Mouse (Mus musculus): ENCODE results near the gene Zscan21. TPM values are rescaled to one million over a fixed set of nuclear protein-coding genes. Genes with fewer than 3 reads are reported as not detected.

The Zscan21 gene
- 15.8 TPM for polyA plus RNA-seq (2014; fragmentation: Illumina TruSeq; extraction: RNeasy Lipid Tissue Mini Kit (QIAGEN cat#74804); ENCODE audit: insufficient read depth, low read depth, low replicate concordance)

DNA sequence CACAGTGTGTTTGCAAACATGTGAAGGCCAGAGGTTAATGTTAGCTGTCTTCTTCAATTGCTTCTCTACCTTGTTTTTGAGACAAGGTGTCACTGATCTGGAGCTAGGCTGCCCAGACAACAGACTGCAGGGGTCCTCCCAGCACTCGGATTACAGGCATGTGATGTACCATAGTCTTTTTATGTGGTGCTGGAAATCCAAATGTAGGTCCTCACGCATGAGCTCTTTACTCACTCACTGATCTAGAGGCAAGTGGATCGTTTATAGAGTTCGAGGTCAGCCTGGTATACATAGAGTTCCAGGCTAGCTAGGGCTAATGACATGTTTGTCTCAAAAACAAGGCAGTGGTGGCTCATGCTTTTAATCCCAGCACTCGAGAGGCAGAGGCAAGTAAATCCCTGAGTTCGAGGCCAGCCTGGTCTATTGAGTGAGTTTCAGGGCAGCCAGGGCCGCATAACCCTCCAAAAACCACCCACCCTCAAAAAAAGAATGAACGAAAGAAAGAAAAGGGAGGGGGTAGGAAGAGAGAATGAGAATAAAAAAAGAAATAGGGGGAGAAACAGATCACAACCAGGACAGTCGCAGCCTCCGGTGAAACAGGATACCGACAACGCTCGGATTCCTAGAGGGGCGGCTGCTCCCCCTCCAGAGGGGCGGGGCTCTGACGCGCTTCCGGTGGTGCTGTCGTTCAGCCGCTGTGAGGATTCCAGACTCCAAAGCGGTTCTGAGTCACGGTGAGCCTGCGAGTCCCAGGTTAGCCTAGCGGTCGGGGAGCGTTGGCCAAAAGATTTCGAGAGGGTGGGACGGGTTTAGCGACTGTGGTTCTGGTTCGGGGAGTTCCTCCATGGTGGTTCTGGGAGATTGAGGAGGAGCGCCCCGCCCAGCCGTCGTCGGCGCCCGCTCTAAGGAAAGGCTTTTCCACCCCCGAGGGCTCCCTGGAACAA, at the start of gene Zscan21:
Gene Zscan21 (plus strand): TSS at position 649 of the 944 bp plus-strand sequence.

DNA sequence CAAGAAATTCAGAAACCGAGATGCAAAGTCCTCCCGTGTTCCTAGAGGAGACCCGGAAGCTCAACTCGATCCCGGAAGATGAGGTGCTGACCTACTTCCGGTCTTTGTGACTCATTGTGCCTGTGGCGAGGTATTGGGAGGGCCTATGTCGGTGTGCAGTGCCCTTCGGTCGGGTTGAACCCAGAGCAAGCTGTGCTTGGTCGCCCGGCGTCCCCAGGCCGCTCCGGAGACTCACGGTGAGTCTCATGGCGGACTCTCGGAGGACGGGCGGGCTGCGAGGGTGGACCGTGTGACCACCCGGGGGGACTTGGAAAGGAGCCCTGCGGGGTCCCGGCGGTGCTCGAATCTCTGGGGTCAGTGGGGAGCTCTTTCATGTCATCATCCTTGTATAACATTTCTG, 31.7 kb upstream of the Zscan21 start, which contains the start of gene Zkscan1:
Gene Zkscan1 (plus strand): TSS at position 89 of the 400 bp plus-strand sequence.

DNA sequence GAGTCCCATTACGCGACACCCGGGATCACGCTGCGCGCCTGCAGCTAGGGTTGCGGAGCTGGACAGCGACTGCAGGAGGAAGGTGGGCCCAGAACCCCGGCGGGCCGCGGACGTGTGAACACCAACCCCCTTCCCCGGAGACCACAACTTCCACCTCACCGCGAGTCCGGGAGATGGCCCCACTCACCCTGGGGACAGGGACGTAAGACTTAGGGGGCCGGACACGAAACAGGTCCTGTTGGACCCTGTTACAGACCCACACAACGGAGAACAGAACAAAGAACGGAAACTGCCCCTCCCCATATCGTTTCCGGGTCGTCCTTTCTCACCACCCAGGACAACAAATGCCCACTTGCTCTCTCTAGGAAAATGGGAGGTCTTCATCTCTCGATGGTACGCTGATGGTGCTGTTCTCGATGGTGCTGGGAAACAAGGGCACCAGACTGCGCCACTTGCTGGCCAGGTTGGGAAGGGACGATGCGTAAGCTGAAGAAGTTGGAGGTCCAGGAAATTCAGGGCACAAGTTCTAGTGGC, 38.8 kb downstream of the Zscan21 start, which contains the start of gene Zfp113:
Gene Zfp113 (minus strand): TSS at position 302 of the 534 bp plus-strand sequence.

DNA sequence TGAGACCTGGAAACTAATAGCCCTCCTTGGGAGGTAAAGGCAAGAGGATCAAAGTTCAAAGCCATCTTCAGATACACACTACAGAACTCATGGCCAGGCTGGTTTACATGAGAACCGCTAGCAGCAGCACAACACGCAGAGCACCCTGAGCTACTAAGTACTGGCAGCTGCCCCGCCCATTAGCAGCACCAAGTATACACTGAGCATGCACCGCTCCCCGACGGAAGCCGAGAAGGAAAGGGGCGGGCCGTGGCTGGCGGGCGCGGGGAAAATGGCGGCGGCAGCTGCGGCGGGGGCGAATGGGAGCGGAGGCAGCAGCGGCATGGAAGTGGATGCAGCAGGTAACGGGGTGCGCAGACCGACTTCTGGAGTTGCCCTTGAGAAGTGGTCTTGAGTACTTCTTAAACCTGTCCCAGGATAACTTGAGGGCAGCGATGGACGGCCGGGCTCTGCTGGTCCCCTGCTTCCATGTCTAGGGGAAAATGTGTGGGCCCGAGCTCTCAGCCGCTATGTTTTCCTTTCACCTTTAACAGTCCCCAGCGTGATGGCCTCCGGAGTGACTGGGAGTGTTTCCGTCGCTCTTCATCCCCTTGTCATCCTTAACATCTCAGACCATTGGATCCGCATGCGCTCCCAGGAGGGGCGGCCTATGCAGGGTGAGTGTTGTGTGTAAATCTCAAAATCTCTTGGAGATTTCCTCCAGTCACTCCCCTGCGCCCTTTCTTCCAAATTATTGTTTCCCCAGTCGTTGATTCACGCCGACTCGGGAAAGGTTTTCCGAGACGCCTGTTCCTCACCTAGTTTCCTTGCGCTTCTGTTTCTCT, 44.4 kb downstream of the Zscan21 start, which contains the start of gene Cops6:
Gene Cops6 (plus strand): TSS at position 230 of the 824 bp plus-strand sequence.

DNA sequence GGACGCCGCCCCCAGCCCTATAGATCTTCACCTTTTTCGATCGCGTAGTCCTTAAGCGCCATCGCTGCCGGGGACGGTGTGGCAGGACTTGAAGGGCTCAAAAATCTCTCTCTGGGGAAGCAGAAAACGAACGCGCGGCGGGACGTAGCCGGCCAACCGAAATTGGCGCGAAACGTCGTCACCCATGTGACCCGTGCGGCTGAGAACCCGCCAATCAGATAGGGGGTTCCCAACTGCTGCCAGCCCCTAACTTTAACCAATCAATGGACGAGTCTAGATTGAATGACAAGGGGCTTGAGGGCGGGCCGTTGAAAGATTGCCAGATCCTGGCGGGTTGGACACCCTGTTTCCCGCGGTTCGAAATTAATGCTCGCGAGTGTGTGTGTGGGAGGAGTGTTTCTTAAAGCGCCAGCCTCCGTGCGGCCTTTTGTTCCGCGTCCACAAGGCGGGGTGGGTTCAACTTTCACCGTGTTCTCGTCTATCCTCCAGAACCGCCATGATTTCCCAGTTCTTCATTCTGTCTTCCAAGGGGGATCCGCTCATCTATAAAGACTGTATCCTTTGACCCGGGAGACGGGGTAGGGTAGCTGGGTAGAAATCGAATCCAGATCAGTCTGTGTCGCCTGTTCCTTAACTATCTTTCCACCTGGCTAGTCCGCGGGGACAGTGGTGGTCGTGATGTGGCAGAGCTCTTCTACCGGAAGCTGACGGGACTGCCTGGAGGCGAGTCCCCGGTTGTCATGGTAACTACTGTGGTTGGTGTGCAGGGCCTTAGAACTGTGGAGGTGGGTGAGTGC, 55.2 kb downstream of the Zscan21 start, which contains the start of the genes Ap4m1 and Mcm7:
Gene Ap4m1 (plus strand): TSS at position 308 of the 797 bp plus-strand sequence.
Gene Mcm7 (minus strand): TSS at position 728 of the 797 bp plus-strand sequence.

Other genes starting within 250 kb of the Zscan21 start
- 7.1 TPM for gene Pilrb2, start 245.1 kb upstream of the Zscan21 start, polyA plus RNA-seq (2014; fragmentation: Illumina TruSeq; extraction: RNeasy Lipid Tissue Mini Kit (QIAGEN cat#74804); ENCODE audit: insufficient read depth, low read depth, low replicate concordance)
- 2.5 TPM for gene Cyp3a13, start 195.3 kb upstream of the Zscan21 start, polyA plus RNA-seq (2014; fragmentation: Illumina TruSeq; extraction: RNeasy Lipid Tissue Mini Kit (QIAGEN cat#74804); ENCODE audit: insufficient read depth, low read depth, low replicate concordance)
- gene Gjc3, start 153.8 kb upstream of the Zscan21 start, polyA plus RNA-seq (2014; fragmentation: Illumina TruSeq; extraction: RNeasy Lipid Tissue Mini Kit (QIAGEN cat#74804); ENCODE audit: insufficient read depth, low read depth, low replicate concordance) = not detected
- gene Azgp1, start 135.4 kb upstream of the Zscan21 start, polyA plus RNA-seq (2014; fragmentation: Illumina TruSeq; extraction: RNeasy Lipid Tissue Mini Kit (QIAGEN cat#74804); ENCODE audit: insufficient read depth, low read depth, low replicate concordance) = 6.2 TPM
- gene Smok3a, start 95.6 kb upstream of the Zscan21 start, polyA plus RNA-seq (2014; fragmentation: Illumina TruSeq; extraction: RNeasy Lipid Tissue Mini Kit (QIAGEN cat#74804); ENCODE audit: insufficient read depth, low read depth, low replicate concordance) = not detected
- gene Smok3b, start 95.5 kb upstream of the Zscan21 start, polyA plus RNA-seq (2014; fragmentation: Illumina TruSeq; extraction: RNeasy Lipid Tissue Mini Kit (QIAGEN cat#74804); ENCODE audit: insufficient read depth, low read depth, low replicate concordance) = not detected
- not detected for gene Smok3c, start 63.7 kb upstream of the Zscan21 start, polyA plus RNA-seq (2014; fragmentation: Illumina TruSeq; extraction: RNeasy Lipid Tissue Mini Kit (QIAGEN cat#74804); ENCODE audit: insufficient read depth, low read depth, low replicate concordance)
- gene Zkscan1, start 31.8 kb upstream of the Zscan21 start, polyA plus RNA-seq (2014; fragmentation: Illumina TruSeq; extraction: RNeasy Lipid Tissue Mini Kit (QIAGEN cat#74804); ENCODE audit: insufficient read depth, low read depth, low replicate concordance) = 5.0 TPM
- 2.2 TPM for gene Zfp113, start 38.8 kb downstream of the Zscan21 start, polyA plus RNA-seq (2014; fragmentation: Illumina TruSeq; extraction: RNeasy Lipid Tissue Mini Kit (QIAGEN cat#74804); ENCODE audit: insufficient read depth, low read depth, low replicate concordance)
- gene Cops6, start 44.2 kb downstream of the Zscan21 start, polyA plus RNA-seq (2014; fragmentation: Illumina TruSeq; extraction: RNeasy Lipid Tissue Mini Kit (QIAGEN cat#74804); ENCODE audit: insufficient read depth, low read depth, low replicate concordance) = 86.6 TPM
- gene Ap4m1, start 55.1 kb downstream of the Zscan21 start, polyA plus RNA-seq (2014; fragmentation: Illumina TruSeq; extraction: RNeasy Lipid Tissue Mini Kit (QIAGEN cat#74804); ENCODE audit: insufficient read depth, low read depth, low replicate concordance) = 9.1 TPM
- gene Mcm7, start 55.5 kb downstream of the Zscan21 start, polyA plus RNA-seq (2014; fragmentation: Illumina TruSeq; extraction: RNeasy Lipid Tissue Mini Kit (QIAGEN cat#74804); ENCODE audit: insufficient read depth, low read depth, low replicate concordance) = 18.9 TPM
- 17.3 TPM for gene Taf6, start 70.5 kb downstream of the Zscan21 start, polyA plus RNA-seq (2014; fragmentation: Illumina TruSeq; extraction: RNeasy Lipid Tissue Mini Kit (QIAGEN cat#74804); ENCODE audit: insufficient read depth, low read depth, low replicate concordance)
- 16.2 TPM for gene Cnpy4, start 70.6 kb downstream of the Zscan21 start, polyA plus RNA-seq (2014; fragmentation: Illumina TruSeq; extraction: RNeasy Lipid Tissue Mini Kit (QIAGEN cat#74804); ENCODE audit: insufficient read depth, low read depth, low replicate concordance)
- 3.5 TPM for gene Mblac1, start 77.4 kb downstream of the Zscan21 start, polyA plus RNA-seq (2014; fragmentation: Illumina TruSeq; extraction: RNeasy Lipid Tissue Mini Kit (QIAGEN cat#74804); ENCODE audit: insufficient read depth, low read depth, low replicate concordance)
- gene Nxpe5, start 109.0 kb downstream of the Zscan21 start, polyA plus RNA-seq (2014; fragmentation: Illumina TruSeq; extraction: RNeasy Lipid Tissue Mini Kit (QIAGEN cat#74804); ENCODE audit: insufficient read depth, low read depth, low replicate concordance) = 0.40 TPM
- 84.6 TPM for gene Lamtor4, start 138.6 kb downstream of the Zscan21 start, polyA plus RNA-seq (2014; fragmentation: Illumina TruSeq; extraction: RNeasy Lipid Tissue Mini Kit (QIAGEN cat#74804); ENCODE audit: insufficient read depth, low read depth, low replicate concordance)
- gene BC037034, start 147.1 kb downstream of the Zscan21 start, polyA plus RNA-seq (2014; fragmentation: Illumina TruSeq; extraction: RNeasy Lipid Tissue Mini Kit (QIAGEN cat#74804); ENCODE audit: insufficient read depth, low read depth, low replicate concordance) = 12.5 TPM
- gene Gal3st4, start 155.9 kb downstream of the Zscan21 start, polyA plus RNA-seq (2014; fragmentation: Illumina TruSeq; extraction: RNeasy Lipid Tissue Mini Kit (QIAGEN cat#74804); ENCODE audit: insufficient read depth, low read depth, low replicate concordance) = 0.70 TPM
- gene Gm43720, start 163.1 kb downstream of the Zscan21 start, polyA plus RNA-seq (2014; fragmentation: Illumina TruSeq; extraction: RNeasy Lipid Tissue Mini Kit (QIAGEN cat#74804); ENCODE audit: insufficient read depth, low read depth, low replicate concordance) = not detected
- gene Gpc2, start 163.1 kb downstream of the Zscan21 start, polyA plus RNA-seq (2014; fragmentation: Illumina TruSeq; extraction: RNeasy Lipid Tissue Mini Kit (QIAGEN cat#74804); ENCODE audit: insufficient read depth, low read depth, low replicate concordance) = 0.81 TPM
- gene Stag3, start 163.3 kb downstream of the Zscan21 start, polyA plus RNA-seq (2014; fragmentation: Illumina TruSeq; extraction: RNeasy Lipid Tissue Mini Kit (QIAGEN cat#74804); ENCODE audit: insufficient read depth, low read depth, low replicate concordance) = not detected
- gene Pvrig, start 225.1 kb downstream of the Zscan21 start, polyA plus RNA-seq (2014; fragmentation: Illumina TruSeq; extraction: RNeasy Lipid Tissue Mini Kit (QIAGEN cat#74804); ENCODE audit: insufficient read depth, low read depth, low replicate concordance) = 0.23 TPM

Data from lung, adult 10 weeks (tissue).